Mouse (Mus musculus): ENCODE results near the gene Trpm5. TPM values are rescaled to one million over a fixed set of nuclear protein-coding genes. Genes with fewer than 3 reads are reported as not detected.
A peak's percentile ranks its signal among the peaks of the same experiment; 100 is the strongest.

Trpm5 gene
- polyA plus RNA-seq, 1 experiment from 2014 or later: 6.9 TPM

DNA sequence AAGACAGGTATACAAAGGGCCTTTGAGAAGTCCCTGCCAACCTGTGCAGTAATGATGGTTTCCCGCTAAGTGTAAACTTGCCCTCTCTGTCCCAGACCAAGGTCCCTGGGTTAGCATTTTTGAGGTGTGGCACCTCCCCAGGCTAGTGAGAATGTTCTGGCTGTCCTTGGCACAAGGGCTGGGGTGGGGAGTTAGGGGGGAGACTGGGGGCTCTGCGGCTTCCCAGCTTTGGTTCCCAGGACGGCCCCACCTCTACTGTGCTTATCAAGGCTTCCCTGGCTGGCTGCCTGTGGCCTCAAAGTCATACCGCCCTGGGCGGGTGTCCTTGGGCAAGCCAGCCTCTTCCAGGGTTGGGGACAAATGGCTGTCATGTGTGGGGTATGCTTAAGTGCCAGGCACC is 27.7 kb upstream of the Trpm5 start:
- no peak overlapping the region for H3K4me3 ChIP-seq (ENCODE audit: low read length)
- no peak overlapping the region for H3K4me2 ChIP-seq (replicated peaks; ENCODE audit: low read depth, low read length)
- 71% methylated on average over 5 of the region's 5 CpGs for WGBS
- H3K27ac ChIP-seq (ENCODE audit: low read length): peak overlapping the region; percentile 2; the same call in 1 of the 2 replicates
- no peaks in the 10 kb centered on the region for H3K9me3 ChIP-seq (ENCODE audit: low read length)
- H3K4me1 ChIP-seq (ENCODE audit: insufficient read depth, low read length): peaks cover 55% of the 10 kb centered on the region
- ATAC-seq (ENCODE audit: low FRiP score, low TSS enrichment): no peak
- H3K36me3 ChIP-seq (ENCODE audit: insufficient read depth, low read length): no peaks in the 10 kb centered on the region
- H3K27me3 ChIP-seq (ENCODE audit: insufficient read depth, low read length): no peaks in the 10 kb centered on the region
- H3K9ac ChIP-seq (replicated peaks; ENCODE audit: low read length): no peak overlapping the region

- 0 out of 2 replicates have a peak overlapping the region, but pooled peaks have one; percentile 0 for H3K9ac ChIP-seq (replicated peaks; ENCODE audit: low read length)
- WGBS: 68% methylated on average over 3 of the region's 3 CpGs
- H3K27me3 ChIP-seq (ENCODE audit: insufficient read depth, low read length): no peaks in the 10 kb centered on the region
- H3K9me3 ChIP-seq (ENCODE audit: low read length): no peaks in the 10 kb centered on the region
- H3K27ac ChIP-seq (ENCODE audit: low read length): peak overlapping the region; percentile 89
- H3K4me3 ChIP-seq (ENCODE audit: low read length): no peak overlapping the region
- ATAC-seq (ENCODE audit: low FRiP score, low TSS enrichment): no peak
- H3K36me3 ChIP-seq (ENCODE audit: insufficient read depth, low read length): no peaks in the 10 kb centered on the region
- no peak overlapping the region for H3K4me2 ChIP-seq (replicated peaks; ENCODE audit: low read depth, low read length)
- H3K4me1 ChIP-seq (ENCODE audit: insufficient read depth, low read length): peaks cover 51% of the 10 kb centered on the region
Observed at GRCm38 (mm10) chr7:143119826-143120225, 25.4 kb upstream of the Trpm5 start.

DNA sequence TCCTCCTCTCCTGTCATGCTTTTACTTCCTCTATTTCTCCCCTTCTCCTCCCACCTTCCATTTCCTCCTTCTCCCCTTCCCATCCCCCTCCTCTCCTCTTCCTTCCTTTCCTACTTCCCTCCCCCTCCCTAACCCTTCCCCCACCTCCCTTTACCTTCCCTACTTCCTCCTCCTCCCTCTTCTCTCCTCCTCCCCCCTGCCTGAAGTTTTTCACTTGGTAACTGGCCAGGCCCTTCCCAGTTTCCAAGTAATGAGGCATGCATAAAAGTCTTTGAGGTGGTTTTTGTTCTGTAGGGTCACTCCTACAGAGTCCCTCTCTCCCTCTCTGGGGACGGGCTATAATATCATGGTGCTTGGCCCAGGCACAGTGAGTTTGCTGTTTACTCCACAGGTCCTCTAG is 25.0 kb upstream of the Trpm5 start:
- H3K4me3 ChIP-seq (ENCODE audit: low read length): no peak overlapping the region
- peaks cover 47% of the 10 kb centered on the region for H3K4me1 ChIP-seq (ENCODE audit: insufficient read depth, low read length)
- ATAC-seq (ENCODE audit: low FRiP score, low TSS enrichment): peak; percentile 50
- H3K4me2 ChIP-seq (replicated peaks; ENCODE audit: low read depth, low read length): no peak overlapping the region
- no peaks in the 10 kb centered on the region for H3K9me3 ChIP-seq (ENCODE audit: low read length)
- no peaks in the 10 kb centered on the region for H3K36me3 ChIP-seq (ENCODE audit: insufficient read depth, low read length)
- H3K27me3 ChIP-seq (ENCODE audit: insufficient read depth, low read length): no peaks in the 10 kb centered on the region
- 6% methylated on average over 1 of the region's 1 CpGs for WGBS
- no peak overlapping the region for H3K9ac ChIP-seq (replicated peaks; ENCODE audit: low read length)
- H3K27ac ChIP-seq (ENCODE audit: low read length): peak overlapping the region; percentile 89

DNA sequence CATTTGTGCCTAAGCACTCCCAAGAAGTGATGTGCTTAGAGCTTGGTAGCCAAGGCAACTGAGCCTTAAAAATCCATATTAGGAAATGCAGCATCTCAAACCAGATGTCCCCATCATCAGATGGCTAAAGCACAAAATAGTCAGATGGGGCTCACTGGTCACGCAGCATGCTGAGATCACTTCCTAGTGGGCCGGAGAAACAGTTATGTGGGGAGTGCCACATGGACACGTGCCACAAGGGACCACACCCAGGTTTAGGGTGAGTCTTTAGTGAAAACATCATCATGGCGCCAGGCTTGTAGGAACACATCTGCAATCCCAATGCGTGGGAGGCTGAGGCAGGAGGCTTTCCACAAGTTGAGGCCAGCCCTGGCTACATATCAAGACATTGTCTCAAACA is 22.1 kb upstream of the Trpm5 start:
- ATAC-seq (ENCODE audit: low FRiP score, low TSS enrichment): no peak
- H3K4me1 ChIP-seq (ENCODE audit: insufficient read depth, low read length): peaks cover 25% of the 10 kb centered on the region
- 79% methylated on average over 5 of the region's 5 CpGs for WGBS

DNA sequence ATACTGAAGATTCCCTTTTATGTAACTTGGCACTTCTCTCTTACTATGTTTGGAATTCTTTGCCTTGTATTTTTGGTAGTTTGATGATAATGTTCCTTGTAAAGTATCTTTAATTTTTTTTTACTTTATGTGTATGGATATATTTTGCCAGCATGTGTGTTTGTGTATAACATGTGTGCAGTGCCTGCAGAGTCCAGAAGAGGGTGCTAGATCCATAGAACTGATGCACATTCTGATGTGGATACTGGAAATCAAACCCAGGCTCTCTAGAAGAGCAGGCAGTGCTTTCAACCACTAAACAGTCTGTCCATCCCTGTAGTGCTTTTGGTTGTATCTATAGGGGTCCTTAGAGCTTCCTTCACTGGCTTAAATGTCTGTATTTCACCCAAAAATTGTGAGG is 20.3 kb upstream of the Trpm5 start:
- peaks cover under 1% of the 10 kb centered on the region; the same call in 1 of the 2 replicates for H3K27me3 ChIP-seq (ENCODE audit: insufficient read depth, low read length)
- no peaks in the 10 kb centered on the region for H3K36me3 ChIP-seq (ENCODE audit: insufficient read depth, low read length)
- H3K4me1 ChIP-seq (ENCODE audit: insufficient read depth, low read length): peaks cover 15% of the 10 kb centered on the region
- no peak overlapping the region for H3K27ac ChIP-seq (ENCODE audit: low read length)
- no peaks in the 10 kb centered on the region for H3K9me3 ChIP-seq (ENCODE audit: low read length)
- ATAC-seq (ENCODE audit: low FRiP score, low TSS enrichment): no peak
- no peak overlapping the region for H3K4me3 ChIP-seq (ENCODE audit: low read length)
- no peak overlapping the region for H3K4me2 ChIP-seq (replicated peaks; ENCODE audit: low read depth, low read length)
- no peak overlapping the region for H3K9ac ChIP-seq (replicated peaks; ENCODE audit: low read length)

More for the DNA sequence above, 22.1 kb upstream of the Trpm5 start:
- Histone ChIP-seq H3K4me3 (ENCODE audit: low read length) (no peak overlapping the region), H3K4me2 (replicated peaks; ENCODE audit: low read depth, low read length) (no peak overlapping the region), H3K27ac (ENCODE audit: low read length) (no peak overlapping the region), H3K36me3 (ENCODE audit: insufficient read depth, low read length) (no peaks in the 10 kb centered on the region), H3K9ac (replicated peaks; ENCODE audit: low read length) (no peak overlapping the region), H3K27me3 (ENCODE audit: insufficient read depth, low read length) (no peaks in the 10 kb centered on the region), H3K9me3 (ENCODE audit: low read length) (no peaks in the 10 kb centered on the region)

DNA sequence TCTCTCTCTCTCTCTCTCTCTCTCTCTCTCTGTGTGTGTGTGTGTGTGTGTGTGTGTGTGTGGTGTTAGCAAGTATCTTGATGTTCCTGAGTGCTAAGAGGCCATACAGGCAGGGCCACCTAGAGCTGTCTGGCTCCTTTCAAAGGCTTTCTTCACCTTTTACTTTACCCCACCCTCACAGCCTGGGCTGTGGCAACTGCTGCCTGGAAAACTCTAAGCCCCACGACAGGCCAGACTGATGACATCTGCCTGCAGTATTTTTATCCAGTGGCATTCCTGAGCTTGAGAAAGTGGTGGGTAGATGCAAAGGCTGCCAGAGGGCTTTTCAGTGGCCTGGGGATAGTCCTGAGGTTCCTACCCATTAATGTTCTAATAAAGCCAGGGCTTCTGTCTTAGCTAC is 18.0 kb upstream of the Trpm5 start:
- Histone ChIP-seq H3K27ac (ENCODE audit: low read length) (no peak overlapping the region), H3K9ac (replicated peaks; ENCODE audit: low read length) (no peak overlapping the region), H3K9me3 (ENCODE audit: low read length) (no peaks in the 10 kb centered on the region), H3K4me3 (ENCODE audit: low read length) (no peak overlapping the region), H3K4me1 (ENCODE audit: insufficient read depth, low read length) (peaks cover 20% of the 10 kb centered on the region), H3K36me3 (ENCODE audit: insufficient read depth, low read length) (no peaks in the 10 kb centered on the region), H3K4me2 (replicated peaks; ENCODE audit: low read depth, low read length) (no peak overlapping the region), H3K27me3 (ENCODE audit: insufficient read depth, low read length) (peaks cover 19% of the 10 kb centered on the region)
- 32% methylated on average over 1 of the region's 1 CpGs for WGBS
- ATAC-seq (ENCODE audit: low FRiP score, low TSS enrichment): no peak

DNA sequence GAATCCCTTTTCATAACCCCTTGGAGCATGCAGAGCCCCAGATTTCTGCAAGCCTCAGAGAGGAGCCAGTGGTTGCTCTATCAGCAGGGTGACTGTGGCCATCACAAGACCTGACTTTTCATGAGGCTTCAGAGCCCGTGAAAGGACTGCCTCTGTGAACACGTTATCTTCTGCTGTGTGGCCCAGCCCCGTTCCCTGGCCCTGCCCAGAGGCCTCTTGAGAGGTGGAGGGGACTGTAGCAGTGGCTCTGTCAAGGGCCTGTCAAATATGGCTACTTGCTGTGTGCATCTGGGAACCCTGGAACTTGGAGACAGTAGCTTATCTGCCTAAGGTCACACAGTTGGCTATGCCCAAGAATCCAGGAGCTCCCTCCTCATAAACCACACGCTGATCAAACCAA is 17.3 kb upstream of the Trpm5 start:
- Histone ChIP-seq H3K4me1 (ENCODE audit: insufficient read depth, low read length) (peaks cover 25% of the 10 kb centered on the region), H3K9me3 (ENCODE audit: low read length) (no peaks in the 10 kb centered on the region), H3K36me3 (ENCODE audit: insufficient read depth, low read length) (no peaks in the 10 kb centered on the region), H3K9ac (replicated peaks; ENCODE audit: low read length) (no peak overlapping the region), H3K4me3 (ENCODE audit: low read length) (no peak overlapping the region), H3K27ac (ENCODE audit: low read length) (no peak overlapping the region), H3K27me3 (ENCODE audit: insufficient read depth, low read length) (peaks cover 26% of the 10 kb centered on the region), H3K4me2 (replicated peaks; ENCODE audit: low read depth, low read length) (no peak overlapping the region)
- 59% methylated on average over 4 of the region's 4 CpGs for WGBS
- no peak for ATAC-seq (ENCODE audit: low FRiP score, low TSS enrichment)

- ATAC-seq (ENCODE audit: low FRiP score, low TSS enrichment): no peak
- Histone ChIP-seq H3K27me3 (ENCODE audit: insufficient read depth, low read length) (peaks cover 35% of the 10 kb centered on the region), H3K4me1 (ENCODE audit: insufficient read depth, low read length) (peaks cover 29% of the 10 kb centered on the region), H3K27ac (ENCODE audit: low read length) (no peak overlapping the region), H3K9ac (replicated peaks; ENCODE audit: low read length) (no peak overlapping the region), H3K9me3 (ENCODE audit: low read length) (no peaks in the 10 kb centered on the region), H3K4me3 (ENCODE audit: low read length) (no peak overlapping the region), H3K4me2 (replicated peaks; ENCODE audit: low read depth, low read length) (no peak overlapping the region), H3K36me3 (ENCODE audit: insufficient read depth, low read length) (no peaks in the 10 kb centered on the region)
- 83% methylated on average over 1 of the region's 1 CpGs for WGBS
Observed at GRCm38 (mm10) chr7:143110803-143111202, 16.4 kb upstream of the Trpm5 start.

- ATAC-seq (ENCODE audit: low FRiP score, low TSS enrichment): no peak
- 0 out of 2 replicates have a peak overlapping the region, but pooled peaks have one; percentile 36 for H3K4me2 ChIP-seq (replicated peaks; ENCODE audit: low read depth, low read length)
- 68% methylated on average over 3 of the region's 3 CpGs for WGBS
- peaks cover 29% of the 10 kb centered on the region for H3K4me1 ChIP-seq (ENCODE audit: insufficient read depth, low read length)
- H3K9me3 ChIP-seq (ENCODE audit: low read length): no peaks in the 10 kb centered on the region
- no peak overlapping the region; the same call in 1 of the 2 replicates for H3K27ac ChIP-seq (ENCODE audit: low read length)
- H3K27me3 ChIP-seq (ENCODE audit: insufficient read depth, low read length): peaks cover 44% of the 10 kb centered on the region
- H3K9ac ChIP-seq (replicated peaks; ENCODE audit: low read length): no peak overlapping the region
- H3K4me3 ChIP-seq (ENCODE audit: low read length): no peak overlapping the region
- H3K36me3 ChIP-seq (ENCODE audit: insufficient read depth, low read length): no peaks in the 10 kb centered on the region
Observed at GRCm38 (mm10) chr7:143109696-143110095, 15.3 kb upstream of the Trpm5 start.

DNA sequence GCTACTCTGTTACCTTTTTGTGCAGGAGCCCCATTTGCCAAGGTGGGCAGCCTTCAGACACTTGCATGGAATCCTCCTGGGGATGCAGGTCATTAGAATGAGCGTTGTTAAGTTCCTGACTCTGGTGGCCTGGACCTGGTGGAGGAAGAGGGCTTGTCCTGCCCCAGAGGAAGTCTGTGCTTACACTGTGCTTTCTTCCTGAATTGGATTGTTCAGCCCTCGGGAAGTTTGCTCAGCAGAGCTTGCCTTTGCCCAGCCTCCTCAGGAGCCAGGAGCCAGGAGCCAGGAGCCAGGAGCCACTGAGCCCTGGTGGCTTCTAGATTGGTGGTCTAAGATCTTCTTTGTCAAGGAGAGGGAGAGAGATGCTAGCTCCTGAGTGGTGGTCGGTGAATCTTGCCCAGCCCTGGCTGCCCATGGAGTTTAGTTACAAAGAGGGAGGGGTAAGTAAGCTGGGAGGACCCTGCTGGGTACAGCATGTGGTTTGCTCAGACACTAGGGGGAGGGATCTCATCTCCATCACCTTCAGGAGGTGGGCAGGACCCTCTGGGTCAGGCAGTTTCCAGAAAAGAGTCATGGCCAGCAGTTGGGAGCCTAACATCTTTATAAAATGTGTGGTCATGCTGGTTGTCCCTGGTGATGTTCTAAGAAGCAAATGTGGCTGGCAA is 14.7 kb upstream of the Trpm5 start:
- Histone ChIP-seq H3K27me3 (ENCODE audit: insufficient read depth, low read length) (peaks cover 49% of the 10 kb centered on the region), H3K9ac (replicated peaks; ENCODE audit: low read length) (no peak overlapping the region; the same call in 1 of the 2 replicates), H3K27ac (ENCODE audit: low read length) (peak overlapping the region; percentile 19), H3K4me1 (ENCODE audit: insufficient read depth, low read length) (peaks cover 29% of the 10 kb centered on the region), H3K9me3 (ENCODE audit: low read length) (no peaks in the 10 kb centered on the region), H3K36me3 (ENCODE audit: insufficient read depth, low read length) (no peaks in the 10 kb centered on the region), H3K4me3 (ENCODE audit: low read length) (no peak overlapping the region), H3K4me2 (replicated peaks; ENCODE audit: low read depth, low read length) (peak overlapping the region; percentile 36)
- 26% methylated on average over 3 of the region's 3 CpGs for WGBS
- no peak for ATAC-seq (ENCODE audit: low FRiP score, low TSS enrichment)

Data from kidney, embryonic 16.5 days (tissue).